Mouse (Mus musculus): ENCODE measurements at regions not wholly inside any gene's neighbourhood (a gene's known extent, or its start where the extent isn't known, plus 50 kb on each side); places are given as distances from the start of the nearest gene placed in this dataset.

DNA sequence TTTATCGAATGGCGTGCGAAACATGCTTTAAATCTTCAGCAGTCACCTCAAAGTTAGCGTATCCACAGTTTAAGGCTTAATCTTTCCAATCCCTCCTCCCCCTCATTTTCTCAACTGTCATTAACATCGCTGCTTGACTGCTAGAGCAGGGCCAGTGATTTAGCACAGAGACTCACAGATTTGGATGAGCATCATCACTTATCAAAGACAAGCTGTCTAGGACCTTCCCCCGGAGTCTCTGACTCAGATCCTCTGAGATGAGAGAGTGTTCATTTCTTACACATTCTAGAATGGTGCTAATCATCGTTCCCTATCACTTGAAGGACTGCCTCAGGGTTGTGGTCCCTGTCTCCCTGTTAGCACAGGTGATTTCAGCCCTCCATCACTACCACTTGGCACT is 112.1 kb upstream of the Tmem132c start:
- H3K36me3 ChIP-seq, result no peaks in the 10 kb centered on the region
- H3K4me1 ChIP-seq, result peaks cover 7% of the 10 kb centered on the region
- H3K27me3 ChIP-seq (ENCODE audit: low read depth, poor library complexity, severe bottlenecking), result no peaks in the 10 kb centered on the region
- no peak overlapping the region for H3K4me3 ChIP-seq
- DNase-seq (ENCODE audit: low spot score), result no peak
- no peak overlapping the region for H3K27ac ChIP-seq
- 87% methylated on average over 7 of the region's 7 CpGs for WGBS
- H3K9me3 ChIP-seq (replicated peaks), result no peaks in the 10 kb centered on the region

DNA sequence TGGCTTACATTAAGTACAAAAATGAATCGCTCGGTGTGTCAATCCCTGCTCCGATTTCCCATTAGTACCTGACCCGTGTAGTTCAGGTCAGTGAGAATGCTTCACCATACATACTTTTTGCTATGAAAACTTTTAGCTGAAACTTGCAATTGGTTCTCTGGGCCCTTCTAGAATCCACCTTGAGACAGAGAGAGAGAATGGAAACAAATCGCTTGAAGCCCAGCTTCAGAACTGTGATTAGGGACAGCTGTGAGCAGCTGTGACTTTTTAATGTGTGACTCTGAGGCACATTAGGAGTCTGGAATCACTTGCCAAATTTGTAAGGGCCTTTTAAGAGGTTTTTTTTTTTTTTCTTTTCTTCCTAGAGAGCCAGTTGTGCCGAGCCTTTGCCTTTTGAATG is 107.2 kb upstream of the Tmem132c start:
- H3K27me3 ChIP-seq (ENCODE audit: low read depth, poor library complexity, severe bottlenecking), result no peaks in the 10 kb centered on the region
- H3K9me3 ChIP-seq (replicated peaks), result no peaks in the 10 kb centered on the region
- no peaks in the 10 kb centered on the region for H3K36me3 ChIP-seq
- DNase-seq (ENCODE audit: low spot score), result peak; percentile 37
- no peak overlapping the region for H3K27ac ChIP-seq
- peaks cover 28% of the 10 kb centered on the region for H3K4me1 ChIP-seq
- no peak overlapping the region for H3K4me3 ChIP-seq
- WGBS, result 55% methylated on average over 6 of the region's 6 CpGs

DNA sequence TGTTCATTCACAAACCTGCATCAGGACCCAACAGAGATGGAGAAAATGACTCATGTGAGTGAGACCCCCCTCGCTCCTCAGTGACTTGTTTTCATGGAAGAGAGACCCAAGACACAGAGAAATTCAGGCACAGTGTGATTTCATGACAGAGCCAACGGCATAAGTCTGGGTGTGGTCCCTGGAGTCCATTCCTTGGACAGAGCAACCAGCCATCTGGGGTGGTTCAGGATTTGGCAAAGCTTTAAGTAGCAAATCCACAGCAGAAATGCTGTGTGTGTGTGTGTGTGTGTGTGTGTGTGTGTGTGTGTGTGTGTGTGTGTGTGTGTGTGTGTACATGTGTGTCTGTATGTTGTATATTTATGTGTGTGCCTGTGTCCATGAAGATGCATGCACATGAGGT is 101.0 kb upstream of the Tmem132c start:
- H3K9me3 ChIP-seq (replicated peaks), result no peaks in the 10 kb centered on the region
- WGBS, result 72% methylated on average over 2 of the region's 2 CpGs
- no peak for DNase-seq (ENCODE audit: low spot score)
- no peak overlapping the region for H3K4me3 ChIP-seq
- H3K27ac ChIP-seq, result no peak overlapping the region
- H3K4me1 ChIP-seq, result peaks cover 10% of the 10 kb centered on the region
- no peaks in the 10 kb centered on the region for H3K36me3 ChIP-seq
- H3K27me3 ChIP-seq (ENCODE audit: low read depth, poor library complexity, severe bottlenecking), result no peaks in the 10 kb centered on the region

DNA sequence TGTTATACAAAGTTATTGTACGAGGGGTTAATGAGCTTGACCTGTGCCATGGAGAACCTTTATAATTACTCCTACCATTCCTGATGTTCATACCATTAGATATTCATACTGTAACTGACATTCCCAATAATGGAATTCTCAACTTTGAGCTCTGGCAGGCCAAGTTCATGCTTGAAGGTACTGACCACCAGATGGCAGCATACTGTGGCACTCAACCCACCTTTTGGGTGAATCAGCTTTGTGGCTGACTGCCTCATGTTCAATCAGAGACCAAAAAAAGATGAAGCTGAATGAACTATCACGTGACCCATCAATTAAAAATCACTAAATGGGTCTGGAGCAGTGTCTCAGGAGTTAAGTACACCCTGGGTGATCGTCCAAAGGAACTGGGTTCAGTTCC is 81.3 kb upstream of the Tmem132c start:
- no peaks in the 10 kb centered on the region for H3K9me3 ChIP-seq (replicated peaks)
- H3K36me3 ChIP-seq, result no peaks in the 10 kb centered on the region
- no peak overlapping the region for H3K27ac ChIP-seq
- no peaks in the 10 kb centered on the region for H3K4me1 ChIP-seq
- DNase-seq (ENCODE audit: low spot score), result peak; percentile 46
- H3K4me3 ChIP-seq, result no peak overlapping the region
- no peaks in the 10 kb centered on the region for H3K27me3 ChIP-seq (ENCODE audit: low read depth, poor library complexity, severe bottlenecking)
- WGBS, result 53% methylated on average over 3 of the region's 3 CpGs

DNA sequence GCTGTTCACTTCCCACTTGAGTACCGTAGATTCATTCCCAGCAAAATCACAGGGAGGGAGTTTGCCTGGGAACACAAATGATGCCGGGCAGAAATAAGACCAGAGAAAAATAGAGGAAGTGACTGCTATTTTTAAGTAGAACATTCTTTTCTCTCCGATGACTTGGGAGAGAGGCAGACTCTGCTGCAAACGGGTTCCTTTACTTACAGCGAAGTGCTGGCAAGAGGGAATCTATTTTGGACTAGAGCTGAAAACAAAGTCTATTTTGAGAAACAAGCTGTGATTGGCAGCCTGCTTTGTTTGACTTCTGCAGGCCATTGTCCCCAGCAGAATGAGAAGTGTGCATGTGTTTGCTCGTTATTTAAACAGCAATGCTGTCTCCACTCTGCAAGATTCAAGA is 78.2 kb upstream of the Tmem132c start:
- no peaks in the 10 kb centered on the region for H3K9me3 ChIP-seq (replicated peaks)
- no peaks in the 10 kb centered on the region for H3K27me3 ChIP-seq (ENCODE audit: low read depth, poor library complexity, severe bottlenecking)
- H3K4me1 ChIP-seq, result no peaks in the 10 kb centered on the region
- no peak for DNase-seq (ENCODE audit: low spot score)
- 89% methylated on average over 6 of the region's 6 CpGs for WGBS
- H3K4me3 ChIP-seq, result no peak overlapping the region
- H3K27ac ChIP-seq, result no peak overlapping the region
- H3K36me3 ChIP-seq, result no peaks in the 10 kb centered on the region

DNA sequence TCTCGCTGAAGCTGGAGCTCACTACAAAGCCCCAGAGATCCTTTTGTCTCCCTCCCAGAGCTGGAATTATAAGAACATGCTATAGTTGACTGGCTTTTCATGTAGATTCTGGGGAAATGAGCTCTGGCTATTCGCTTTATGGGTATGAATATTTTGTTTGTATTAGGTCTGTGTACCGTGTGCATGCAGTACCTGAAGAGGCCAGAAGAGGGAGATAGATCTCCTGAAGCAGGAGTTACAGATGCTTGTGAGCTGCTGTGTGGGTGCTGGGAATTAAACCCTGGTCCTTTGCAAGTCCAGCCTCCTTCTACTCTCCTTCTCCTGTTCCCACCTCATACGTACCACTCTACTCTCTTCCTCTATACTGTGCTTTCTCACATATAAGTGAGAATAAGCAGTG is 52.6 kb upstream of the Tmem132c start:
- Histone ChIP-seq H3K27me3 (ENCODE audit: low read depth, poor library complexity, severe bottlenecking) (no peaks in the 10 kb centered on the region), H3K27ac (no peak overlapping the region), H3K9me3 (replicated peaks) (no peaks in the 10 kb centered on the region), H3K4me1 (no peaks in the 10 kb centered on the region), H3K36me3 (no peaks in the 10 kb centered on the region), H3K4me3 (no peak overlapping the region)
- WGBS, result 96% methylated on average over 4 of the region's 4 CpGs
- no peak for DNase-seq (ENCODE audit: low spot score)
